Mouse (Mus musculus): ENCODE measurements around the gene Rnft1. TPM values are rescaled to one million over a fixed set of nuclear protein-coding genes. Genes with fewer than 3 reads are reported as not detected.

Rnft1 gene
- 19.1 TPM for polyA plus RNA-seq (2015; fragmentation: Illumina TruSeq; extraction: RNeasy Lipid Tissue Mini Kit (QIAGEN cat#74804); ENCODE audit: low read depth, low replicate concordance)

GRCm38 (mm10) chr11:86484101-86484868 lies at the start of gene Rnft1:
Rnft1 (plus strand) TSS chr11:86484657.

GRCm38 (mm10) chr11:86544639-86545299 lies 60.3 kb downstream of the Rnft1 start, which contains the start of the genes Rps6kb1 and Tubd1:
Rps6kb1 (minus strand) TSS chr11:86544805.
Tubd1 (plus strand) TSS chr11:86544991.

Other genes starting within 250 kb of the Rnft1 start
- 14.6 TPM for gene Ints2, start 227.1 kb upstream of the Rnft1 start, polyA plus RNA-seq (2015; fragmentation: Illumina TruSeq; extraction: RNeasy Lipid Tissue Mini Kit (QIAGEN cat#74804); ENCODE audit: low read depth, low replicate concordance)
- 18.9 TPM for gene Med13, start 127.1 kb upstream of the Rnft1 start, polyA plus RNA-seq (2015; fragmentation: Illumina TruSeq; extraction: RNeasy Lipid Tissue Mini Kit (QIAGEN cat#74804); ENCODE audit: low read depth, low replicate concordance)
- 30.5 TPM for gene Rps6kb1, start 60.1 kb downstream of the Rnft1 start, polyA plus RNA-seq (2015; fragmentation: Illumina TruSeq; extraction: RNeasy Lipid Tissue Mini Kit (QIAGEN cat#74804); ENCODE audit: low read depth, low replicate concordance)
- gene Tubd1, start 60.3 kb downstream of the Rnft1 start, polyA plus RNA-seq (2015; fragmentation: Illumina TruSeq; extraction: RNeasy Lipid Tissue Mini Kit (QIAGEN cat#74804); ENCODE audit: low read depth, low replicate concordance), result 7.0 TPM
- 246 TPM for gene Vmp1, start 199.2 kb downstream of the Rnft1 start, polyA plus RNA-seq (2015; fragmentation: Illumina TruSeq; extraction: RNeasy Lipid Tissue Mini Kit (QIAGEN cat#74804); ENCODE audit: low read depth, low replicate concordance)
- 12.9 TPM for gene Ptrh2, start 199.3 kb downstream of the Rnft1 start, polyA plus RNA-seq (2015; fragmentation: Illumina TruSeq; extraction: RNeasy Lipid Tissue Mini Kit (QIAGEN cat#74804); ENCODE audit: low read depth, low replicate concordance)